Mouse (Mus musculus) CD4-positive, CD25-positive, alpha-beta regulatory T cell, adult 2 months (primary cell): ENCODE measurements around the gene Foxd1.

Source experiments
- DNase-seq: peaks from one replicate; pipeline ENCODE4 v3.0.0-alpha.2; 2012; ENCODE audit warnings: low read depth, low spot score

The Foxd1 gene

GRCm38 (mm10) chr13:98355559-98356111 is 1.6 kb downstream of the Foxd1 start:
- peak; percentile 6 for DNase-seq

GRCm38 (mm10) chr13:98356176-98356972 is 2.3 kb downstream of the Foxd1 start:
- no peak for DNase-seq

- no peak for DNase-seq
Measured at GRCm38 (mm10) chr13:98356973-98357425, 3.0 kb downstream of the Foxd1 start.

- no peak for DNase-seq
Measured at GRCm38 (mm10) chr13:98357433-98358423, 3.7 kb downstream of the Foxd1 start.

GRCm38 (mm10) chr13:98358424-98359181 is 4.6 kb downstream of the Foxd1 start:
- no peak for DNase-seq

GRCm38 (mm10) chr13:98359337-98359736 is 5.3 kb downstream of the Foxd1 start:
- no peak for DNase-seq

- no peak for DNase-seq
Measured at GRCm38 (mm10) chr13:98360391-98360790, 6.3 kb downstream of the Foxd1 start.

GRCm38 (mm10) chr13:98361161-98361560 is 7.1 kb downstream of the Foxd1 start:
- no peak for DNase-seq

- DNase-seq: no peak
Measured at GRCm38 (mm10) chr13:98363046-98363445, 9.0 kb downstream of the Foxd1 start.

GRCm38 (mm10) chr13:98365081-98365480 is 11.0 kb downstream of the Foxd1 start:
- no peak for DNase-seq

- no peak for DNase-seq
Measured at GRCm38 (mm10) chr13:98365766-98366421, 11.9 kb downstream of the Foxd1 start.

GRCm38 (mm10) chr13:98366469-98367275 is 12.6 kb downstream of the Foxd1 start:
- no peak for DNase-seq

GRCm38 (mm10) chr13:98367601-98368000 is 13.6 kb downstream of the Foxd1 start:
- no peak for DNase-seq

- DNase-seq: no peak
Measured at GRCm38 (mm10) chr13:98369046-98369445, 15.0 kb downstream of the Foxd1 start.

- DNase-seq: no peak
Measured at GRCm38 (mm10) chr13:98374560-98374959, 20.5 kb downstream of the Foxd1 start.

- no peak for DNase-seq
Measured at GRCm38 (mm10) chr13:98374979-98375378, 20.9 kb downstream of the Foxd1 start.

GRCm38 (mm10) chr13:98377746-98378145 is 23.7 kb downstream of the Foxd1 start:
- DNase-seq: no peak

- no peak for DNase-seq
Measured at GRCm38 (mm10) chr13:98382751-98383150, 28.7 kb downstream of the Foxd1 start.

GRCm38 (mm10) chr13:98383911-98384498 is 30.0 kb downstream of the Foxd1 start:
- no peak for DNase-seq
